Mouse (Mus musculus): ENCODE data around the gene Cenpx. TPM values are rescaled to one million over a fixed set of nuclear protein-coding genes. Genes with fewer than 3 reads are reported as not detected.

Cenpx gene
- polyA plus RNA-seq, 1 experiment from 2014 or later: 78.1 TPM

DNA sequence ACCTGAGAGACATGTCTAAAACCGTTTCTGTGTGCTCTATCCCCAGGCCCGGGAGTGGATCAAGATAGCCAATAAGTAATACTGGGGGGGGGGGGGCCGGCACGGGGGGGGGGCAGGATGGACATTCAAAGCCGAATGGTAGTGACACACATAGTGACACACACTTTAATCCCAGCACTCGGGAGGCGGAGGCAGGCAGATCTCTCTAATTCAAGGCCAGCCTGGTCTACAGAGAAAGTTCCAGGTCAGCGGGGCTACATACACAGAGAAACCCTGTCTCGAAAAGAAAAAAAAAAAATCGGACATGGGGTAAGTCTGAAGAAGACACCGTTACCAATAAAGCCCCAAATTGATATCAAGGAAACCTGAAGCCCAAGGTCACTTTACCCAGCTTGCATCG lies 14.0 kb upstream of the Cenpx start:
- WGBS (ENCODE audit: insufficient replicate concordance): 46% methylated on average over 12 of the region's 12 CpGs
- Histone ChIP-seq H3K9ac (ENCODE audit: low read depth, low read length) (no peak overlapping the region), H3K27me3 (ENCODE audit: control insufficient read depth, insufficient read depth, low read depth, low read length) (peaks cover 1% of the 10 kb centered on the region), H3K27ac (ENCODE audit: low read length) (no peak overlapping the region), H3K36me3 (ENCODE audit: control insufficient read depth, insufficient read depth) (no peaks in the 10 kb centered on the region), H3K4me2 (ENCODE audit: low read depth, low read length) (peak overlapping the region; percentile 90; the same call in 1 of the 2 replicates), H3K4me1 (ENCODE audit: control insufficient read depth, low read depth, low read length) (peaks cover 6% of the 10 kb centered on the region), H3K4me3 (ENCODE audit: low read depth, low read length) (no peak overlapping the region), H3K9me3 (replicated peaks; ENCODE audit: control insufficient read depth, low read length) (no peaks in the 10 kb centered on the region)
- no peak for ATAC-seq (ENCODE audit: low read depth)

GRCm38 (mm10) chr11:120727169-120727527 lies 13.6 kb upstream of the Cenpx start, which contains the start of gene Dcxr:
TSS of gene Dcxr (minus strand) at chr11:120727281.
- Histone ChIP-seq H3K27me3 (ENCODE audit: control insufficient read depth, insufficient read depth, low read depth, low read length) (peaks cover 5% of the 10 kb centered on the region), H3K9ac (ENCODE audit: low read depth, low read length) (peak within 1 kb of the TSS; percentile 63), H3K4me2 (ENCODE audit: low read depth, low read length) (peak within 1 kb of the TSS; percentile 90), H3K9me3 (replicated peaks; ENCODE audit: control insufficient read depth, low read length) (no peaks in the 10 kb centered on the region), H3K27ac (ENCODE audit: low read length) (peak within 1 kb of the TSS; percentile 56), H3K4me1 (ENCODE audit: control insufficient read depth, low read depth, low read length) (peaks cover 6% of the 10 kb centered on the region), H3K4me3 (ENCODE audit: low read depth, low read length) (peak within 1 kb of the TSS; percentile 69), H3K36me3 (ENCODE audit: control insufficient read depth, insufficient read depth) (no peaks in the 10 kb centered on the region)
- ATAC-seq (ENCODE audit: low read depth): peak; percentile 87
- 1% methylated on average over 14 of the region's 14 CpGs for WGBS (ENCODE audit: insufficient replicate concordance)

- Histone ChIP-seq H3K36me3 (ENCODE audit: control insufficient read depth, insufficient read depth) (no peaks in the 10 kb centered on the region), H3K27me3 (ENCODE audit: control insufficient read depth, insufficient read depth, low read depth, low read length) (peaks cover 12% of the 10 kb centered on the region), H3K4me1 (ENCODE audit: control insufficient read depth, low read depth, low read length) (peaks cover 13% of the 10 kb centered on the region), H3K9ac (ENCODE audit: low read depth, low read length) (peak overlapping the region; percentile 63), H3K4me3 (ENCODE audit: low read depth, low read length) (peak overlapping the region; percentile 69), H3K27ac (ENCODE audit: low read length) (peak overlapping the region; percentile 56), H3K9me3 (replicated peaks; ENCODE audit: control insufficient read depth, low read length) (no peaks in the 10 kb centered on the region), H3K4me2 (ENCODE audit: low read depth, low read length) (peak overlapping the region; percentile 90)
- peak; percentile 38 for ATAC-seq (ENCODE audit: low read depth)
- 21% methylated on average over 34 of the region's 36 CpGs for WGBS (ENCODE audit: insufficient replicate concordance)
Measured at GRCm38 (mm10) chr11:120726243-120727168, 13.0 kb upstream of the Cenpx start.

GRCm38 (mm10) chr11:120723509-120723908 lies 10.0 kb upstream of the Cenpx start:
- Histone ChIP-seq H3K4me1 (ENCODE audit: control insufficient read depth, low read depth, low read length) (peaks cover 19% of the 10 kb centered on the region), H3K4me3 (ENCODE audit: low read depth, low read length) (no peak overlapping the region), H3K36me3 (ENCODE audit: control insufficient read depth, insufficient read depth) (no peaks in the 10 kb centered on the region), H3K9me3 (replicated peaks; ENCODE audit: control insufficient read depth, low read length) (no peaks in the 10 kb centered on the region), H3K9ac (ENCODE audit: low read depth, low read length) (no peak overlapping the region), H3K4me2 (ENCODE audit: low read depth, low read length) (no peak overlapping the region), H3K27me3 (ENCODE audit: control insufficient read depth, insufficient read depth, low read depth, low read length) (peaks cover 24% of the 10 kb centered on the region), H3K27ac (ENCODE audit: low read length) (no peak overlapping the region)
- WGBS (ENCODE audit: insufficient replicate concordance): 80% methylated on average over 7 of the region's 7 CpGs
- no peak for ATAC-seq (ENCODE audit: low read depth)

- Histone ChIP-seq H3K27ac (ENCODE audit: low read length) (no peak overlapping the region), H3K36me3 (ENCODE audit: control insufficient read depth, insufficient read depth) (no peaks in the 10 kb centered on the region), H3K9me3 (replicated peaks; ENCODE audit: control insufficient read depth, low read length) (no peaks in the 10 kb centered on the region), H3K4me1 (ENCODE audit: control insufficient read depth, low read depth, low read length) (peaks cover 19% of the 10 kb centered on the region), H3K4me3 (ENCODE audit: low read depth, low read length) (no peak overlapping the region), H3K27me3 (ENCODE audit: control insufficient read depth, insufficient read depth, low read depth, low read length) (peaks cover 24% of the 10 kb centered on the region), H3K4me2 (ENCODE audit: low read depth, low read length) (no peak overlapping the region), H3K9ac (ENCODE audit: low read depth, low read length) (no peak overlapping the region)
- ATAC-seq (ENCODE audit: low read depth): no peak
- 77% methylated on average over 11 of the region's 11 CpGs for WGBS (ENCODE audit: insufficient replicate concordance)
Measured at GRCm38 (mm10) chr11:120722761-120723382, 9.3 kb upstream of the Cenpx start.

DNA sequence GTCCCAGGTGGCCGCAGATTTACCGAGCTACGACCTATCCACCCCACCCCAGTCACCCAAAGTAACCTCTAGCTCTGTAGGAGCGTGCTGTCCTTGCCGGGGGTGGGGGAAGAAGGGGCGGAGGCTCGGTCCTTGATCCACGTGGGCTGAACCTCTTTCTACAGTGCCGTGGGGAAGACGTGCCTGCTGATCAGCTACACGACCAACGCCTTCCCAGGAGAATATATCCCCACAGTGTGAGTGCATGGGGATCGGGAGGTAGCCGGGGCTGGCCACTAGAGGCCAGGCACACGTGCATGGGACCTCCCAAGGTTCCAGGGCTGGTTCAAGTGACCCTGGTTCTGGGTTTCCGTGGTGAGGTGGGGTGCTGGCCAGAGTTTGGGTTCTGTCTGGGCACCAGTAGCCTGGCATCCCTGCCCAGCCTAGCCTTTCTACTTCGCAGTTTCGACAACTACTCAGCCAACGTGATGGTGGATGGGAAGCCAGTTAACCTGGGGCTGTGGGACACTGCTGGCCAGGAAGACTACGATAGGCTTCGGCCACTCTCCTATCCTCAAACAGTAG lies 8.6 kb upstream of the Cenpx start:
- Histone ChIP-seq H3K4me2 (ENCODE audit: low read depth, low read length) (peak overlapping the region; percentile 81), H3K9me3 (replicated peaks; ENCODE audit: control insufficient read depth, low read length) (no peaks in the 10 kb centered on the region), H3K9ac (ENCODE audit: low read depth, low read length) (no peak overlapping the region), H3K36me3 (ENCODE audit: control insufficient read depth, insufficient read depth) (no peaks in the 10 kb centered on the region), H3K27ac (ENCODE audit: low read length) (no peak overlapping the region), H3K4me3 (ENCODE audit: low read depth, low read length) (peak overlapping the region; percentile 51), H3K27me3 (ENCODE audit: control insufficient read depth, insufficient read depth, low read depth, low read length) (peaks cover 24% of the 10 kb centered on the region), H3K4me1 (ENCODE audit: control insufficient read depth, low read depth, low read length) (peaks cover 17% of the 10 kb centered on the region)
- 20% methylated on average over 21 of the region's 21 CpGs for WGBS (ENCODE audit: insufficient replicate concordance)
- no peak for ATAC-seq (ENCODE audit: low read depth)

- Histone ChIP-seq H3K36me3 (ENCODE audit: control insufficient read depth, insufficient read depth) (no peaks in the 10 kb centered on the region), H3K27me3 (ENCODE audit: control insufficient read depth, insufficient read depth, low read depth, low read length) (peaks cover 24% of the 10 kb centered on the region), H3K9me3 (replicated peaks; ENCODE audit: control insufficient read depth, low read length) (no peaks in the 10 kb centered on the region), H3K4me1 (ENCODE audit: control insufficient read depth, low read depth, low read length) (peaks cover 17% of the 10 kb centered on the region), H3K9ac (ENCODE audit: low read depth, low read length) (peak within 1 kb of the TSS; percentile 32; the same call in 1 of the 2 replicates), H3K27ac (ENCODE audit: low read length) (no peak within 1 kb of the TSS), H3K4me2 (ENCODE audit: low read depth, low read length) (peak within 1 kb of the TSS; percentile 81), H3K4me3 (ENCODE audit: low read depth, low read length) (peak within 1 kb of the TSS; percentile 51)
- under 1% methylated on average over 89 of the region's 90 CpGs for WGBS (ENCODE audit: insufficient replicate concordance)
- peak; percentile 28; the same call in 1 of the 2 replicates for ATAC-seq (ENCODE audit: low read depth)
Measured at GRCm38 (mm10) chr11:120721124-120722066, 7.9 kb upstream of the Cenpx start, which contains the start of gene Rac3. TSS of gene Rac3 (plus strand) at chr11:120721470.

DNA sequence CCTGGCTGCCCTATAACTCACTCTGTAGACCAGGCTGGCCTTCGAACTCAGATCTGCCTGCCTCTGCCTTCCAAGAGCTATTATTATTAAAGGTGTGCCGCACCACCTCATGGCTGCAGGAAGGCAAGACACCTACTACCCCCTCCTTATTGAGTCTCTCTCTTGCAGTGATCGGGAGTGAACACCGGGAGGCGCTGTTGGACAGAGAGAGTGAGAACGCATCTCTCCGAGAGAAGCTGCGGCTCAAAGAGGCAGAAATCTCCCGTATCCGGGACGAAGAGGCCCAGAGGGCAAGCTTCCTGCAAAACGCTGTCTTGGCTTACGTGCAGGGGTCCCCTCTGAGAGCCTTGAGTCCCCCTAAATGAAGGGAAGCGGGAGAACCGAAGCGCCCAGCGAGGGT lies 6.9 kb upstream of the Cenpx start:
- no peaks in the 10 kb centered on the region for H3K36me3 ChIP-seq (ENCODE audit: control insufficient read depth, insufficient read depth)
- WGBS (ENCODE audit: insufficient replicate concordance): 8% methylated on average over 17 of the region's 17 CpGs
- no peak overlapping the region for H3K27ac ChIP-seq (ENCODE audit: low read length)
- ATAC-seq (ENCODE audit: low read depth): no peak; the same call in 1 of the 2 replicates
- H3K4me1 ChIP-seq (ENCODE audit: control insufficient read depth, low read depth, low read length): peaks cover 17% of the 10 kb centered on the region
- no peak overlapping the region for H3K9ac ChIP-seq (ENCODE audit: low read depth, low read length)
- no peaks in the 10 kb centered on the region for H3K9me3 ChIP-seq (replicated peaks; ENCODE audit: control insufficient read depth, low read length)
- peaks cover 24% of the 10 kb centered on the region for H3K27me3 ChIP-seq (ENCODE audit: control insufficient read depth, insufficient read depth, low read depth, low read length)
- H3K4me3 ChIP-seq (ENCODE audit: low read depth, low read length): no peak overlapping the region
- 0 out of 2 replicates have a peak overlapping the region, but pooled peaks have one; percentile 81 for H3K4me2 ChIP-seq (ENCODE audit: low read depth, low read length)
